Mouse (Mus musculus) heart, postnatal 0 days (tissue): ENCODE results near the gene Ltb4r1.

Experiments used
- CTCF ChIP-seq: IDR thresholded peaks from 2 replicates; pipeline ENCODE4 v1.5.1; 2016; ENCODE audit warnings: antibody characterized with exemption, control low read depth, low read depth
- EP300 ChIP-seq: IDR thresholded peaks from 2 replicates; pipeline ENCODE4 v1.6.1; 2016; ENCODE audit warnings: antibody characterized with exemption, low read depth

DNA sequence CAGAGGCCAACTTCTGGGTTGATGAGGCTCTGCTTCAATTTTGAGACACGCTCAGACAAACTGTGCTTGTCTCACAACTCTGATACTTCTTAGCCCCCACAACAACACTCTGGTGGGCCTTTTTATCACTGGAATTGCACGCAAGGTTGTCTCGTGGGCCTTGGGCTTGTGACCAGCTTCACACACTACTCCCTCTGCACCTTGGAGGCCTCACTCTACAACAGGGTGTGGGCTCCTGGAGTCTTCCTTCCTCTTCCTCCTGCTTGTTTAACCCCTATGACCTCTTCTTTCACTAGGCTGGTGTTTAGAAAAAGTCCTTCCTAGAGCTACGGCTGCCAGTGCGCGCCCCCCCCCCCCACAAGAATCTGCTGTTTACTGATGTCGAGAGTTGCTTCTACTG lies 10.9 kb downstream of the Ltb4r1 start:
- TF ChIP-seq CTCF (no peak), EP300 (no peak)
